Mouse (Mus musculus): ENCODE measurements around the gene Cfap46.

The Cfap46 gene

GRCm38 (mm10) chr7:139581801-139582571 is 101.6 kb downstream of the Cfap46 start:
- no peak for DNase-seq (ENCODE audit: extremely low read depth, insufficient read length, low spot score)

- no peak for DNase-seq (ENCODE audit: extremely low read depth, insufficient read length, low spot score)
Observed at GRCm38 (mm10) chr7:139580851-139581775, 102.5 kb downstream of the Cfap46 start.

- no peak for DNase-seq (ENCODE audit: extremely low read depth, insufficient read length, low spot score)
Observed at GRCm38 (mm10) chr7:139579261-139579905, 104.2 kb downstream of the Cfap46 start.

GRCm38 (mm10) chr7:139576064-139576686 is 107.4 kb downstream of the Cfap46 start:
- DNase-seq (ENCODE audit: extremely low read depth, insufficient read length, low spot score), result no peak

- DNase-seq (ENCODE audit: extremely low read depth, insufficient read length, low spot score), result no peak
Observed at GRCm38 (mm10) chr7:139572665-139573064, 111.0 kb downstream of the Cfap46 start.

- DNase-seq (ENCODE audit: extremely low read depth, insufficient read length, low spot score), result no peak
Observed at GRCm38 (mm10) chr7:139570788-139571187, 112.8 kb downstream of the Cfap46 start.

- DNase-seq (ENCODE audit: extremely low read depth, insufficient read length, low spot score), result no peak
Observed at GRCm38 (mm10) chr7:139566533-139566932, 117.1 kb downstream of the Cfap46 start.

- DNase-seq (ENCODE audit: extremely low read depth, insufficient read length, low spot score), result no peak
Observed at GRCm38 (mm10) chr7:139565998-139566397, 117.6 kb downstream of the Cfap46 start.

GRCm38 (mm10) chr7:139564161-139564560 is 119.5 kb downstream of the Cfap46 start:
- no peak for DNase-seq (ENCODE audit: extremely low read depth, insufficient read length, low spot score)

GRCm38 (mm10) chr7:139563425-139563824 is 120.2 kb downstream of the Cfap46 start:
- no peak for DNase-seq (ENCODE audit: extremely low read depth, insufficient read length, low spot score)

- no peak for DNase-seq (ENCODE audit: extremely low read depth, insufficient read length, low spot score)
Observed at GRCm38 (mm10) chr7:139559659-139560058, 124.0 kb downstream of the Cfap46 start.

GRCm38 (mm10) chr7:139556746-139557526 is 126.7 kb downstream of the Cfap46 start:
- DNase-seq (ENCODE audit: extremely low read depth, insufficient read length, low spot score), result no peak

- DNase-seq (ENCODE audit: extremely low read depth, insufficient read length, low spot score), result no peak
Observed at GRCm38 (mm10) chr7:139556331-139556730, 127.3 kb downstream of the Cfap46 start.

GRCm38 (mm10) chr7:139551519-139551918 is 132.1 kb downstream of the Cfap46 start:
- no peak for DNase-seq (ENCODE audit: extremely low read depth, insufficient read length, low spot score)
